Mouse (Mus musculus) right cerebral cortex, postnatal 14 days (tissue): ENCODE measurements around the gene Itga4.

ENCODE experiments used
- DNase-seq: peaks from one replicate; pipeline ENCODE4 v3.0.0; 2022

Gene Itga4

DNA sequence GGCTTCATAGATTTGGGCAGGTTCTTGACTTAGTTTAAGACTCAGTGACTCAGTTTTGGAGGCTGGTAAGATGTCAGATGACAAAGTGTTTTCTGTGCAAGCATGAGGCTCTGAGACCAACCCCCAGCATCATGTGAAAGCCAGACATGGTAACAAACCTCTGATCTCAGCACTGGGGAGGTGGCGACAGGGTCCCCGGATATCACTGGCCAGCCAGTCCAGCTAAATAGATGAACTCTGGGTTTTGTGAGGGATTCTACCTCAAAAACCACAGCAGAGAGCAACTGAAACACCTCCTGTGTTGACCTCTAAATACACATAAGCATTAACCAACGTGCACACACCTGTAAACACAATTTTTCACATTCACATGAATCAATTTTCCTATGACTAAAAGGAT, 12.0 kb downstream of the Itga4 start:
- no peak for DNase-seq

DNA sequence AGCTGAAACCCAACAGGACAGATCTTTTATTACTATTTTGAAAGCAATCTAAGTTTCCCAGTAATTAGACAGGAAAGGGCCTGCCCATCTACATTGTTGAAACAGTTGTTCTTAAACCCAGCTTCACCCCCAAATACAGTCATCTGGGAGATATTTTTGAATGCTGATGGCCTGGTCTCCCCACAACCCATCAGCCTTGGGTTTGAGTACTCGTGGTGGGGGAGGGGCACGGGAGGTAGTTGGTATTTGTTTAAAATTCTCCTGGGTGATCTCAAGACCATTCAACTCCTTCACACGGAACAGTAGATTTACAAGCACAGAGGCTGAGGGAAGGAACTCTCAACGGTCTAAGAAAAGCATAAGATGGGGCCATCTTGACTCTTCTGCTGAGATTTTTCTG, 13.6 kb downstream of the Itga4 start:
- DNase-seq, result no peak

DNA sequence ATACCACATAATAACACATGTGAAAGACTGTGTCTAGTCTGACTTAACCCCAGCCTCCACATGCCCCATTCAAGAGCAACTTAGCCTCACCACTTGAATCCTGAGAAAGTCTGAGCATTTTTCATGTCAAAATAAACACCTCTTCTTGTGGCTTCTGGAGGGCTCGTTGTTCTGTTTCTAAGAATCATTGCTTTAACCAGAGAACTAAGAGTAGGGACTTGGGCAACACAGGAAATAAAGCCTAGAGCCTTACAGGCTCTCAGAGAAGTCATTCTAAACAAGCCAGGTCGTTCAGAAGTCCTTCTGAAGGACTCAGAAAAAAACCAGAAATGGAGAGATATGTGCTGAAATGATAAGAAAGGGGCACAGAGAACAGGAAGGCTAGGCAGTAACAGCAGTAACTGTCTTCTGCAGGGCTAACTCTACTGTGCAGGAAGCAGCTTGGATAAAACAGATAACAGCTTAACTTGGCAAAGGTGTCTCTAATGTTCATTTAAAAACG, 14.9 kb downstream of the Itga4 start:
- no peak for DNase-seq

DNA sequence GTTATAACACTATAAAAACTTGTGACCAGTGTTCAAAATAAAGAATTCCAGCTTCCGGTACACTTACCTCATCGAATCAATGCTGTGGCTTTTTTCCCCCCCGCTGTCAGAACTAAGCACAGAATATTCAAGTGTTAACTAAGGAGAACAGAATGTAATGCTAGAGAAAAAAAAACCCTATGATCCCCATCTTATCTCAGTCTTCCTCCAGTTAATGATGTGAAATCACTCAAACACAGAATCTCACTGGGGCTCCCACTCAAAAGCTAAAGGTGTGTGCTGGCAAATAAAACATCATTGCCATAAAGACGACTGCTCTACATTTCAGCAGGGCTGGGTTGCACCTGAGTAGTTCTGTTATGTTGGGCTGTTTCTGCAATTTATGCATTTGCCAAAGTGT, 16.6 kb downstream of the Itga4 start:
- DNase-seq, result no peak

DNA sequence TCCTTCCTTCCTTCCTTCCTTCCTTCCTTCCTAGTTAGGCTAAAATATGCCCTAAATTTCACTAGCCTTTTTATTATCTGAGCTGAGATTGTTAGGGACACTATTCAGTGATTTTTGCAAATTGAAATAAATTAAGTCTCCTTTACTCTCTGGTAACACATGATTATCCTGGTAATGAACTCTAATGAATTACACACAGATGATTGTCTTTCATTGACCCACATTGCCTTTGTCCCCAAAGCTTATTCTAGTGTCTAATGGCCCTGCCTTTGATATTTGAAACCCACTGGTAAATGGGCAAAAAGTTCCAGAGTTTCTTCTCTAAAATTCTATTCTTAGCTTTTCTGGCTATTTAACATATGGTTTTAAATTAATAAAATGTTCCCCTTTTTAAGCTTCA, 23.4 kb downstream of the Itga4 start:
- no peak for DNase-seq

DNA sequence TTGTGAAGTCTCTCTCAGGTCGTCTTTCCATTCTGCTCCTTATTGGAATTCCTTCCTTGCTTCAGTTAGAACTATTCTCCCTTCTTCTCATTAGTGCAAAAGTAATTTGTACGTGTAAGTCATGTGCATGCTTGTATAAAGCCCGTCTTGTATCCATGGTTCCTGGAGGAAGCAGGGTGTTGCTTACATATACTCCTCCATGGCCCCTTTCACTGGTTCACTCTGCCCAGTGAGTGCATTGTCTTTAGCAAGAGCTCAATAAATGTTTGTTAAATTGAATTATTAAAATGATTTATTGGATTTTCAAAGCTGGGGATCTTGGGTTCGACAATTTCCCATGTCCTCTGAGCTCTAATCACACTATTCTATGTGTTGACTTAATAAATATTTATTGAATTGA, 29.0 kb downstream of the Itga4 start:
- DNase-seq, result no peak

DNA sequence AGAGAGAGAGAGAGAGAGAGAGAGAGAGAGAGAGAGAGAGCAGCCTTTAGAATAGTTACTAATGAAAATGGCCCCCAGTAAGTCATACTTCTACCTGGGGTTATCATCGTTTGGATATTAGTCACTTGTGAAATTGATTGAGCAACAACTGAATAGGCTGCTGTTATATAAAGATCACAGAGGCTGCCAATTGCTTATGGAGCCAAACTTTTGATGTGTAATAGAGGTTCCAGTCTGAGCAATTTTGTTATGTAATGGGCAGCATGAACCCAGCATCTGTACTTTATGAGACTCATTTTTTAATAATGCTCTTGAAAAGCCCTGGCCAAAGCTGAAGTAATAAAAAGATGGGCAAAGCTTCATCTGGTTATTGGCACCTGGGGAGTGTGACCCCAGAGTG, 34.9 kb downstream of the Itga4 start:
- no peak for DNase-seq

DNA sequence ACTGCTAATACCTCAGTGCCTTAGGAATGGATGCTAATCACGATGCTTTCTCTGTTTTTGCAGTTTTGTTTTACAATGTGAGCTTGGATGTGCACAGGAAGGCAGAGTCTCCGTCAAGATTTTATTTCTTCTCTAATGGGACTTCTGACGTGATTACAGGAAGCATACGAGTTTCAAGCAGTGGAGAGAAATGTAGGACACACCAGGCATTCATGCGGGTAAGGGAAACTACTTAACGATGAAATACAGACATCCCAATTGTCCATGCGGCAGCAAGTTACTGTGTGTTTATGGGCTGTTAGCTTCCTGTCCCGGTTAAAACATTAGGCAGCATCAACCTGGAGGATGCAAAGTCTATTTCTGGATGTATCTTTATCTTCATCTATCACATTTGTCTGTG, 36.7 kb downstream of the Itga4 start:
- no peak for DNase-seq

DNA sequence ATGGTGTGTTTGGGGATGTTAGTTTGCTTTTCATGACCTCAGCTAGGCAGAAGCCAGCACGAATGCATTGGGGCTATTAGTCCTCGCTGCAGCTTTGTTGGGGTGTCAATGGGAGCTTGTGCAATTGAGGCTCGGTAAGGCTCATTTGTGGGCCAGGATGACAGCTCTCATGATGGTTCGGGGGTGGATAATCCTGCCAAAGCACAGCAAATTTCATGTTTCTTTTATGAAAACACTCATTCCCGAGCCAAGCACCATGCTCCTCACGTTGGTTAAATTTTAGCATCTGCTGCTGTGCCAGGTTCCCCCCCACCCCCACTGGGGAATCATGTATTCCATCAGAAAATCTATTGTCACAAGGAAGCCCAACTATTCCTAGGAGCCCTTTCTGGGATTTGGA, 37.2 kb downstream of the Itga4 start:
- DNase-seq, result no peak

DNA sequence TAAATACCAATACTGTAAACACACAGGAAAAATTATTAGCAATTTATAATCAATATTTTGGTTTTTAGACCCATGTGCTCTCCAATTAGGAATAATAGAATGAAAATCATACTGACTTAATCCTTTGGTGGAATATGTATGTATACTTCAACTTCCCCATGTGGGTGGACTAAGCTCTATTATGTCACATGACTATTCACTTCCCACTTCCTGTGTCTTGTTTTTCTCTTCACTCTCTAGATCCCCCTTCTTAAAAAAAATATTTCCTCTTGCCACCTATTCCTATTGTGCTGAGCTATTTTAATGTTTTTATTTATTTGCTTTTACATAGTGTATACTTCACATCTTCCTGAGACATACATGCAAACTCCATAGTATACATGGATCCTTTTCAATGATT, 47.2 kb downstream of the Itga4 start:
- DNase-seq, result no peak

DNA sequence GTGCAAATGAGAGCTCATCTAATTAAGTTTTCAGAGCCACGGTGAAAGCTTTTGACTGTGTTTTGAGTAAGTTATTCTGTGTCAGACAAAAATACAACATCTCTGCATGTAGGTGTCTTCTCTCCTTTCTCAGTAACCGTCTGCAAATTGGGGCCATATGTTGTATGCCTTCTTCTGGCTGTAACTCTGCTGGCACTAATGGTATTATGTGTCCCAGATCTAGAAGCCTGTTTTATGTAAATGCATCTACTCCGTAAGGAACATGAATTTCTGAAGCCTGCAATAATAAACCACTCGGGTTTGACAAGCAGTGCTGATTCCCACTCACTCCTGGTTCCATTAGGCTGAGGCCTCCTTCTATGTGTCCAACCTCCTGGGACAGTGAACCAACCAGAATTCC, 52.3 kb downstream of the Itga4 start:
- DNase-seq, result no peak

DNA sequence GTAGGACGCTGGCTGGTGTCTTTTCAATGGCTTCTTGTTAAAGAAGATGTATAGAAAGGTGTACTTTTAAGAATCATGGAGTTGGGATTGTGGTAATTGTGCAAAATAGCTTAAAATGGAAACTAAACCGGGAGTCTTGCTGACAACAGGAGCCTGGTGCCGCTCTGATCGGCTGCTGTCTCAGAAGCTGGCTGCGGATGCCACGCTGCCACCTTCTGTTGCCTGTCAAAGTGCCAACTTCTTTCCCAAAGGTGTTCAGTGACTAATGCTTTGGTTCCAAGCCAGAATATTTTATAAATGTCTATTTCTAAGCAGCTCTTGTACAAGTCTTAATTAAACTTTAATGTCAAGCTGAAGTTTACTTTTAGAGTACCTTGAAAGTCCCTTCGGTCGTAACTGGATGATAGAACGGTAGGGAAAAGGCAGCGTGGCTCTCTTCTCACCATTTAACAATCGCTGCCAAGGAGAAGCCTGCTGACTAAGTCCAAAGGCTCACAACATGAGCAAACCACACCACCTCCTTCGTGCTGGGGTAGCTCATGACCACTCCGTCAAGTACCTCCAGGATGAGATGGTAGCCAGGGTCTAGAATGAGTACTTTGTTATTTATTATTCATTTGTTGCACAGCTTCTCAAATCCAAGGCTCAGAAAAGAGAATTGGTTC, 54.4 kb downstream of the Itga4 start:
- peak; percentile 17 for DNase-seq

DNA sequence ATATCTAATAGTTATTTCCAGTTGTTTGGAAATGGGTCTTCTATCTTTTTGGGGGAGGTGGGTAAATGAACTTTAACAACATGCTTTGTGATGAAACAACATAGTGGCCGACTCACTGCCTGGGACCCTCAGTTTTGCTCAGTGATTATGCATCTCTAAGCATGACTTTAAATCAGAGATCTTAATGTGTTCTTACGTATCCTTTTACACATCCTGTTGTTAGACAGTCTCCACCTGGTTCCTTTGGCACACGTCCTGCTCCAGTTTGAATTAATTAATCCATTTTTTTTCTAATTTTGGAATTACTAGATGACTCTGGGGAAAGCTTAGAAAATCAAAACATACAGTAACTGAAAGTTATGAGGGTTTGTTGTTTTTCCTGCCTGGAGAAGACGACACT, 57.3 kb downstream of the Itga4 start:
- no peak for DNase-seq

DNA sequence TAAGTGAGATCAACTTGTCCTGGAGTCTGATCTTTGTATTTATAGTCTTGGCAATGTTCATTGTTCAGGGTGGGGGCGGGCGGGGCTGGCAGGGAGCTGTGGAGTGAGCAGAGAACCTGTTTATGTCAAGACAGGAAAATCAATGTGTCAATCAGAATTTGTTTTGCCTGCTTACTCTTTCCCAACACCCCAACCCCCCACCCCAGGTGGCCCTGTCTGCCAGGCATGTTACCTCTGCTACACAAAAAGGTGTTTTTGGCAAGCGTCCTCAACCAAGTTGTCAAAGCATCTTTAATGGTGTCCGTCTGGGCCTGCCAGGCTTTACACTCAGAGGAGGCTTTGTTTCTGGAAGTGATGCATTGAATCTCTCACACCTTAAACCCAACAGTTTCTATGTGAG, 59.9 kb downstream of the Itga4 start:
- DNase-seq, result no peak

DNA sequence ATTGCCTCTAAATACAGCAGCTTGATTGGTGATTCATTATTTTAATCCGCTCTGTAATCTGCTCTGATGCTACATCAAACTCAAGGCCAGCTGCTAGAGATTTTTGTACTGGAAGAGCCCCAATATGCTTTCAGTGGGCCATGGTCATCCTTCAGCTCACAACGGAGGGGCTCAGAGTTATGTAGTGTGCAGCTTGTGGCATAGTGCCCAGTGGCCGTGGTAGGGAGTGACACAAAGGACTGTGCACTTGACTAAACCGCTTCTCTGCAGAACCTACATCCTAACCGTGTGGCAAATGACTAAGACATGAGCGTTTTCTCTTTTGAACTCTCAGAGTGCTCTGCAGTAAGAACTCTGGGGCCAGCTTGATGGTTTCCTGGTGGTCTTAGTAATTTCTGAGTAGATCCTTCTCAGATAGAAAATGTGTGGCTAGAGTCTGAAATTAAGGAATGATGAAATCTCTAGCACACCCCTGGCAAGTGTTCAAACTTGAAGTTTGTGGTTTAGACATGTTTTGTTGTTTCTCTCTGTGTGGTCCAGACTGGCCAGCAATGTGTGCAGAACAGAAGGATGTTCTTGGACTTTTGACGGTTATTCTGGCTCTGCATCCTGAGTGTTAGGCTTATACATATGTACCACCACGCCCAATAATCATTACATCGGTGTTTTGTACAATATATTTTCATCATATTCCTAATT, 61.1 kb downstream of the Itga4 start:
- no peak for DNase-seq

DNA sequence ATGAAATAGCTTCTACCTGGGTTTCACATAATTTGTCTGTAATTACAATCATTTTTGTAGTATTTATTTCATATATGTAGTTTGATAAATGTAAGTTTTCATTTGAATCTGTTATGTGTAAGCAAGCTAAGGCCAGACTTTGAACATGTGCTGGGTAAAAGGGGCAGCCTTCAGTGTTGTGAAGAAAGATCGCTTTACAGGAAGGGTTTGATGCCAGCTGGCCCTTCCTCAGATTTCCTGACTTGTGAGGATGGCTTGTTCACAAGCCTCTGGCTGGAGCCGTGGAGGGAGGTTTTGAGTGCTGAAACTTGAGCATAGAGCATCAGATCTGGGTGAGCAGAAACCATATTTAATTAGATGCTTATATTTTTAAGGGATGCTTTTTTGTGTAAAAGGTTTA, 72.9 kb downstream of the Itga4 start:
- no peak for DNase-seq

DNA sequence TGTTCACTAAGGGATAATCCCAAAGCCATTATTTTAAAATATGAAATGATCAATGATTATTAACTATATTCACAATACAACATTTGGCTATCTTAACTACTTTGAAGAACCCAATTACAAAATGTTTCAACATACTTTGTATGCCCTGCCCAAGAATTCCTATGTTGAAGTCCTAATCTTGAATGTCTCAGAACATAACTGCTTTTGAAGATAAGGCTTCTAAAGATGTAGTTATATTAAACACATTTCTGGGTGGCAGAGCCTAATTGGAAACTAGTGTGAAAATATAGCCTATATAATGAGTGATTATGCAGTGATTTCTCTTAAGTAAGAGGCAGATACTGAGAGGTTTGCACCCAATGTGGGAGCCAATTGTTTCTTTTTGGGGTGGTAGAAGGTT, 79.4 kb downstream of the Itga4 start:
- no peak for DNase-seq

DNA sequence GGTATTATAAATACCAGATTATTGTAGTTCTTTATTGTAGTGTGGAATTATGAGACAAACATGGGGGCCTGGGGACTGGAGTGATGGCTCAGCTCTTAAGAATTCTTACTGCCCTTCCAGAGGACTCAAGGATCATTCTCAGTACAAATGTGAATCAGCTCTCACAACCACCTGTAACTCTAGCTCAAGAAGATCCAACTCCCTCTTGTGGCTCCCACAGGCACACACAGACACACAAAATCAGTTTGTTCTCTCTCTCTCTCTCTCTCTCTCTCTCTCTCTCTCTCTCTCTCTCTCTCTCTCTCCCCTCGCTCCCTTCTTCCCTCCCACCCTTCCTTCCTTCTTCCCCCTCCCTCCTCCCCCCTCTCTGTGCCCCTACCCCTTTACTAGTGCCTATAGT, 80.9 kb downstream of the Itga4 start:
- no peak for DNase-seq

DNA sequence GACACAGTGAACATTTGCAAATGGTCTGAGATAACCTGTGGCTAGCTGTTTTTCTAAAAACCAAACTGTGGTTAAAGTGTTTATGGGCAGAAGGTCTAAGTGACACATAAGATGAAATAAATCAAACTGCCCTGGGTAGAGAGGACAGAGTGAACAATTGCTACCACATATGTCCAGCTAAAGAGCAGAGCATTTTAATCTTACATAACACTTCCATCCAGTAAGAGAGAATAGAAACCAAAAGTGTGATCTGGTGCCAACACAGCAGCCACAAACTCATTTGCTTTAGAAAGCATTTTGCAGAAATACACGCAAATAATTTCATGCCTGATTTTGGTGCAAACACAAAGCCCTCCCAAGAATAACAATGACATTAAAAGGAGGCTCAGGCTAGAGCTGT, 83.8 kb downstream of the Itga4 start:
- DNase-seq, result no peak

DNA sequence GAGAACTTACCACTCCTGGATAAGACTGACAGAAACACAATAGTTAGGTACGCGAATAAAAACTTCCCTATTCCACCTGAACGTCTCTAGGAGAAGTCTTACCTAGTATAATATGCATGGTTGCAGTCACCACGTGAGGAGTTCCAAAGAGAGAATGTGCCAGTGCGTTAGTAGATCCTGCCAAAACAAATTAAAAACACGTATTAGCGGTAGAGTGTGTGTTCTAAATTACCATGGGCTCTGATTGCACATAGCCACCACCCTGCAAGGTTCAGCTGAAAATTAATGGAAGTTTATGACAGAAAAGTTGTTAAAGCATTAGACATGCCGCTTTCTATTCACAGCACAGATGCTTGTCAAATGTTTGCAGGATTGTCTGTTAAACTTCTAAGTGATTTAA, 87.9 kb downstream of the Itga4 start:
- no peak for DNase-seq

DNA sequence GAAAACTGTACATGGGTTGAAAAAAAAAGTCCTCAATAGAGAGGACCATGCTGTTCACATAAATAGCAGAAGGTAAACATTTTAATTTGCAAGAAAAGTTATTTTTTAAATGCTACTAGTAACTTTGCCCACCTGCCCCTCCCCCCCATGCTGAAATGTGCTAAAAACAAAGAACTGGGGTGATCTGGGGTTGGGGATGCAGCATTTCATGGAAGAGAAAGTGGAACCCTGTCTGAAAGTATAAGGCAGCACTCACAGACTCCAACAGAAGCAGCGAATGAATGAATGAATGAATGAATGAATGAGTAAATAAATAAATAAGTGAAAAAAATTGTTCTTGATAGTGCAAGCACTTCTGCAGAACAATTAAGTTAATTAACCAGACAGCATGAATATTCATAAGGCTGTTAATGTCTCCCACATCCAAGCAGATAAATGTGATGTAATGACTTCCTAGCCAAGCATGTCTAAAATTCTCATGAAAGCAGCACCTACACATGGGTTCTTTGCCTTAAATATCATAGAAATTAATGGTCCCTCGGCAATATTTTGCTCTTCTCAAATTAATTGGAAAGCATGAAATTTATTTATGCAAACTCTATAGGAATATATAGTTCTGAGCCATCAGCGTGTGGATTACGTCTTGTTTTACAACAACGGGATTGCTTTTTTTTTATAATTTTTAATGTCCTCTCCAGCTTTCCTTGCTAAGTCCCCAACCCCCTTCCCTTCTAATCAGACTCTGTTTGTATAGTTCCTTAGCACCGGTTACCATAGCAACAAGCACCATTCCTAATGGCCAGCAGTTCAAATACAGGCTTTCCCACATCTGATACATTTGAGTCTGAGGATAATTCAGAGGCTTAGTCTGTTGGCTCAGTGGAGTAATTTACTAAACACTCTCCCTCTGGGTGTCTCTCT, 96.2 kb downstream of the Itga4 start:
- no peak for DNase-seq

DNA sequence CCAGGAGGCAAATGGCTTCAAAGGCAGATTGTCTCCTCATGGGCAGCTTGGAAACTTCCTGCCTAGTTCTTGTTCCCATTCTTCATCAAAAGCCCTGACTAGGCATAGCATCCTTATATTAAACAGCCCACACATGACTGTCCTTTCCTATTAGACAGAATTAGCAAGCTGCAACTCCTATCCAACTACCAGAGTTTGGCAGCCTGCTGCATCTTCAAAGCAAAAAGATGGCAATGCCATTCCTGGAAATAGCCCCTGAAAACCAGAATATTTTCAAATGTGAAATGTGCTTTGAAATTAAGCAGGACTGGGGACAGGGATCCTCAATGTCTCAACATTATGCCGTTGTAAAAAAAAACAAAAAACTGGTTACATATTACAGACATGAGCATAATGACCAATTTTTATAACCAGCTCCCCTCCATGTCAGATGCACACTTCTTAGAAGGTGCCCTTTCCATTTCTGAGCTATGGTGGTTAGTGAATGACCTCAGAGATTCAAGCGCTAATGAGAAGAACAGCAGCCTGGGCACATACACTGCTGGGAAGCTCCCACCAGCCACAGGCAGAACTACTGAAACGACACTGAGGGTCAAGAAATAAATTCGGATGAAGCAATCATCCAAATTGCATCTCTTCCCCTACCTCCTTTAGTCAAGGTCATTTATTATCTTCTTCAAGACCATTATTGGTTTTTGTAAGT, 97.0 kb downstream of the Itga4 start:
- DNase-seq, result no peak

DNA sequence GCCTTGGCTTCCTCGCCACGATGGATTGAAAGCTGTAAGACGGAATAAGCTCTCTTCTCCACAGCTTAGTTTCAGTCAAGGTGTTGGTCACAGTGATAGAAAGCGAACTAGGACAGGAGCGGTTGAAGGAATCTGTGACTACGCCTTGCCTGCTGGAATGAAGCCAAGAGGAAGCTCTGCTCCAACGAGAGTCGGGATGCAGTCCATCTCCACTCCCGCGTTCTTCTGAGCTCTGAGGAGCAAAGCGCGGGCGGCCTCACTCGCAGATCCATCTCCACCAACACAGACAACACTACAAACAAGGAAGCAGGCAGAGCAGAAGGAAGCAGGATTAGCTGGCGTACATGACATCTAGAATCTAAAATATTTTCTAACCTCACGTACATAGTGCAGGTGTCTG, 99.5 kb downstream of the Itga4 start:
- peak; percentile 12 for DNase-seq
